Mouse (Mus musculus) midbrain, embryonic 13.5 days (tissue): ENCODE results near the gene Cnot8. TPM values are rescaled to one million over a fixed set of nuclear protein-coding genes. Genes with fewer than 3 reads are reported as not detected.
A peak's percentile ranks its signal among the peaks of the same experiment; 100 is the strongest.

Experiments
- ATAC-seq: fragments of 200-750 bp; cut with Nextera tagmentation; 2 replicates; pipeline ENCODE4 v1.8.0; 2017; ENCODE audit warnings: mild to moderate bottlenecking, moderate TSS enrichment, moderate library complexity
- H3K27ac ChIP-seq: fragments of 300-500 bp; sonication (generic); 2 replicates; pipeline ENCODE4 v1.5.1; 2015; ENCODE audit warnings: inconsistent platforms, mild to moderate bottlenecking, moderate library complexity
- H3K27me3 ChIP-seq: fragments of 300-500 bp; sonication (generic); 2 replicates; pipeline ENCODE4 v1.6.1; 2015; ENCODE audit warnings: mild to moderate bottlenecking, inconsistent platforms
- H3K36me3 ChIP-seq: fragments of 300-500 bp; sonication (generic); 2 replicates; pipeline ENCODE4 v1.6.1; 2015; ENCODE audit warnings: mild to moderate bottlenecking, inconsistent platforms
- H3K4me1 ChIP-seq: fragments of 300-500 bp; sonication (generic); replicated peaks from 2 replicates; pipeline ENCODE4 v1.6.1; 2015; ENCODE audit warnings: inconsistent platforms
- H3K4me2 ChIP-seq: fragments of 300-500 bp; sonication (generic); replicated peaks from 2 replicates; pipeline ENCODE4 v1.6.1; 2015; ENCODE audit warnings: moderate library complexity, mild to moderate bottlenecking, inconsistent platforms
- H3K4me3 ChIP-seq: fragments of 300-500 bp; sonication (generic); replicated peaks from 2 replicates; pipeline ENCODE4 v1.5.1; 2015; ENCODE audit warnings: mild to moderate bottlenecking, inconsistent platforms
- H3K9ac ChIP-seq: fragments of 300-500 bp; sonication (generic); replicated peaks from 2 replicates; pipeline ENCODE4 v1.6.1; 2015; ENCODE audit warnings: mild to moderate bottlenecking, inconsistent platforms
- H3K9me3 ChIP-seq: fragments of 300-500 bp; sonication (generic); 2 replicates; pipeline ENCODE4 v1.6.1; 2016; ENCODE audit warnings: mild to moderate bottlenecking, inconsistent platforms
- WGBS: fragments of 180-500 bp; shearing (Covaris S2); methylation state at CpG from one replicate; pipeline ENCODE4 v1.1.7; 2015; 5-methylcytosine and 5-hydroxymethylcytosine counted together
- polyA plus RNA-seq: library from polyadenylated mRNA; unstranded; fragments of >200 nt; fragmentation: Nextera tagmentation; extraction: Ambion mirVana; gene quantifications from 2 replicates; pipeline ENCODE4 v1.2.1, GENCODE M21; 2015

The Cnot8 gene
- polyA plus RNA-seq, 1 experiment from 2014 or later, result 120 TPM

GRCm38 (mm10) chr11:58107009-58107408, 3.1 kb downstream of the Cnot8 start:
- Histone ChIP-seq H3K9ac (no peak overlapping the region), H3K36me3 (peaks cover 29% of the 10 kb centered on the region), H3K27ac (no peak overlapping the region), H3K27me3 (no peaks in the 10 kb centered on the region), H3K4me2 (no peak overlapping the region), H3K4me3 (no peak overlapping the region), H3K4me1 (peaks cover 41% of the 10 kb centered on the region), H3K9me3 (no peaks in the 10 kb centered on the region)
- 63% methylated on average over 3 of the region's 3 CpGs for WGBS
- no peak for ATAC-seq

- H3K9me3 ChIP-seq, result no peaks in the 10 kb centered on the region
- no peak overlapping the region for H3K4me3 ChIP-seq
- H3K27me3 ChIP-seq, result no peaks in the 10 kb centered on the region
- H3K9ac ChIP-seq, result no peak overlapping the region
- no peak overlapping the region for H3K4me2 ChIP-seq
- H3K27ac ChIP-seq, result no peak overlapping the region
- ATAC-seq, result no peak
- peaks cover 39% of the 10 kb centered on the region for H3K4me1 ChIP-seq
- WGBS, result 94% methylated on average over 4 of the region's 4 CpGs
- H3K36me3 ChIP-seq, result peaks cover 37% of the 10 kb centered on the region
Measured at GRCm38 (mm10) chr11:58107664-58108337, 3.8 kb downstream of the Cnot8 start.

- no peak overlapping the region for H3K27ac ChIP-seq
- 94% methylated on average over 1 of the region's 1 CpGs for WGBS
- H3K9ac ChIP-seq, result no peak overlapping the region
- no peaks in the 10 kb centered on the region for H3K27me3 ChIP-seq
- no peak overlapping the region for H3K4me3 ChIP-seq
- no peaks in the 10 kb centered on the region for H3K4me1 ChIP-seq
- H3K36me3 ChIP-seq, result peaks cover 93% of the 10 kb centered on the region
- no peak overlapping the region for H3K4me2 ChIP-seq
- ATAC-seq, result no peak
- H3K9me3 ChIP-seq, result no peaks in the 10 kb centered on the region
Measured at GRCm38 (mm10) chr11:58116560-58116959, 12.6 kb downstream of the Cnot8 start.

GRCm38 (mm10) chr11:58117044-58117652, 13.2 kb downstream of the Cnot8 start:
- Histone ChIP-seq H3K9me3 (no peaks in the 10 kb centered on the region), H3K36me3 (peaks cover 93% of the 10 kb centered on the region), H3K9ac (no peak overlapping the region), H3K27ac (no peak overlapping the region), H3K27me3 (no peaks in the 10 kb centered on the region), H3K4me1 (no peaks in the 10 kb centered on the region), H3K4me3 (no peak overlapping the region), H3K4me2 (no peak overlapping the region)
- 90% methylated on average over 10 of the region's 10 CpGs for WGBS
- no peak for ATAC-seq

GRCm38 (mm10) chr11:58120655-58121054, 16.7 kb downstream of the Cnot8 start:
- Histone ChIP-seq H3K9ac (no peak overlapping the region), H3K27me3 (no peaks in the 10 kb centered on the region), H3K9me3 (no peaks in the 10 kb centered on the region), H3K4me2 (no peak overlapping the region), H3K4me1 (no peaks in the 10 kb centered on the region), H3K4me3 (no peak overlapping the region), H3K27ac (no peak overlapping the region), H3K36me3 (peaks cover 90% of the 10 kb centered on the region)
- 86% methylated on average over 3 of the region's 3 CpGs for WGBS
- no peak for ATAC-seq

- ATAC-seq, result no peak
- 95% methylated on average over 9 of the region's 9 CpGs for WGBS
- H3K4me1 ChIP-seq, result peaks cover 2% of the 10 kb centered on the region; the same call in 1 of the 2 replicates
- no peak overlapping the region for H3K4me2 ChIP-seq
- no peak overlapping the region for H3K9ac ChIP-seq
- no peak overlapping the region for H3K27ac ChIP-seq
- no peaks in the 10 kb centered on the region for H3K27me3 ChIP-seq
- H3K4me3 ChIP-seq, result no peak overlapping the region
- peaks cover 90% of the 10 kb centered on the region for H3K36me3 ChIP-seq
- H3K9me3 ChIP-seq, result no peaks in the 10 kb centered on the region
Measured at GRCm38 (mm10) chr11:58121351-58121750, 17.4 kb downstream of the Cnot8 start.

- Histone ChIP-seq H3K36me3 (peaks cover 91% of the 10 kb centered on the region), H3K4me3 (no peak overlapping the region), H3K9me3 (no peaks in the 10 kb centered on the region), H3K27ac (no peak overlapping the region), H3K4me1 (peaks cover 3% of the 10 kb centered on the region; the same call in 1 of the 2 replicates), H3K4me2 (no peak overlapping the region), H3K27me3 (no peaks in the 10 kb centered on the region), H3K9ac (no peak overlapping the region)
- ATAC-seq, result no peak
- whole genome bisulfite sequencing, result 92% methylated on average over 2 of the region's 2 CpGs
Measured at GRCm38 (mm10) chr11:58123711-58124110, 19.8 kb downstream of the Cnot8 start.

- Histone ChIP-seq H3K4me3 (no peak overlapping the region), H3K27ac (no peak overlapping the region), H3K9ac (no peak overlapping the region), H3K27me3 (no peaks in the 10 kb centered on the region), H3K36me3 (peaks cover 94% of the 10 kb centered on the region), H3K4me1 (peaks cover 3% of the 10 kb centered on the region; the same call in 1 of the 2 replicates), H3K9me3 (no peaks in the 10 kb centered on the region), H3K4me2 (no peak overlapping the region)
- ATAC-seq, result no peak
- 85% methylated on average over 11 of the region's 11 CpGs for WGBS
Measured at GRCm38 (mm10) chr11:58125021-58125420, 21.1 kb downstream of the Cnot8 start.

- Histone ChIP-seq H3K4me3 (no peak overlapping the region), H3K27me3 (no peaks in the 10 kb centered on the region), H3K4me2 (no peak overlapping the region), H3K9ac (0 out of 2 replicates have a peak overlapping the region, but pooled peaks have one; percentile 2), H3K9me3 (no peaks in the 10 kb centered on the region), H3K27ac (no peak overlapping the region), H3K36me3 (peaks cover 94% of the 10 kb centered on the region), H3K4me1 (peaks cover 3% of the 10 kb centered on the region; the same call in 1 of the 2 replicates)
- ATAC-seq, result no peak
- WGBS, result 83% methylated on average over 7 of the region's 7 CpGs
Measured at GRCm38 (mm10) chr11:58126397-58127160, 22.6 kb downstream of the Cnot8 start.

GRCm38 (mm10) chr11:58127544-58127943, 23.6 kb downstream of the Cnot8 start:
- Histone ChIP-seq H3K4me1 (peaks cover 3% of the 10 kb centered on the region; the same call in 1 of the 2 replicates), H3K27ac (no peak overlapping the region), H3K9ac (no peak overlapping the region), H3K36me3 (peaks cover 99% of the 10 kb centered on the region), H3K4me3 (no peak overlapping the region), H3K4me2 (no peak overlapping the region), H3K27me3 (no peaks in the 10 kb centered on the region), H3K9me3 (no peaks in the 10 kb centered on the region)
- WGBS, result 93% methylated on average over 2 of the region's 2 CpGs
- no peak for ATAC-seq

GRCm38 (mm10) chr11:58129302-58129843, 25.4 kb downstream of the Cnot8 start:
- Histone ChIP-seq H3K4me1 (peaks cover 3% of the 10 kb centered on the region; the same call in 1 of the 2 replicates), H3K27ac (no peak overlapping the region), H3K27me3 (no peaks in the 10 kb centered on the region), H3K36me3 (peaks cover 96% of the 10 kb centered on the region), H3K4me3 (no peak overlapping the region), H3K9ac (no peak overlapping the region), H3K9me3 (no peaks in the 10 kb centered on the region), H3K4me2 (no peak overlapping the region)
- 89% methylated on average over 6 of the region's 6 CpGs for WGBS
- ATAC-seq, result no peak

- H3K4me1 ChIP-seq, result no peaks in the 10 kb centered on the region
- peaks cover 96% of the 10 kb centered on the region for H3K36me3 ChIP-seq
- H3K4me3 ChIP-seq, result no peak overlapping the region
- no peaks in the 10 kb centered on the region for H3K27me3 ChIP-seq
- no peak overlapping the region for H3K27ac ChIP-seq
- H3K9ac ChIP-seq, result no peak overlapping the region
- no peaks in the 10 kb centered on the region for H3K9me3 ChIP-seq
- 96% methylated on average over 3 of the region's 3 CpGs for WGBS
- no peak overlapping the region for H3K4me2 ChIP-seq
- no peak for ATAC-seq
Measured at GRCm38 (mm10) chr11:58132026-58132425, 28.1 kb downstream of the Cnot8 start.
